Mouse (Mus musculus) megakaryocyte, adult 5-6 weeks (primary cell): ENCODE results near the gene Ccdc69. TPM values are rescaled to one million over a fixed set of nuclear protein-coding genes. Genes with fewer than 3 reads are reported as not detected.
A peak's percentile ranks its signal among the peaks of the same experiment; 100 is the strongest.
"Not testable (repeated sequence)": the region's sequence is repeated elsewhere in the genome, so short reads cannot be mapped to it uniquely, and the experiment has no call there.

Experiments
- ATAC-seq: 2 replicates; pipeline ENCODE4 v1.8.0; 2016; ENCODE audit warnings: mild to moderate bottlenecking, inconsistent platforms; ENCODE audit not compliant: poor library complexity, severe bottlenecking
- total RNA-seq, 2 experiments: library from RNA; stranded (forward) in 1 of 2; stranded (reverse) in 1 of 2; fragments of 153-499, 151-499 nt in 1 of 2; fragments of 221-1000, 200-1000 nt in 1 of 2; gene quantifications; 2 replicates each; pipeline versions ENCODE4 v1.2.3 to v1.2.4; 2015 to 2017

The Ccdc69 gene
- total RNA-seq, 2 experiments from 2014 or later = 35.6 to 36.2 TPM

GRCm38 (mm10) chr11:55097463-55098188 lies 19.7 kb upstream of the Ccdc69 start, which contains the start of gene Gm2a:
TSS of gene Gm2a (plus strand) at chr11:55098115.
- ATAC-seq = peak; percentile 95

GRCm38 (mm10) chr11:55096731-55097462 lies 19.0 kb upstream of the Ccdc69 start:
- ATAC-seq = no peak

- not testable (repeated sequence) for ATAC-seq
Measured at GRCm38 (mm10) chr11:55096296-55096695, 18.4 kb upstream of the Ccdc69 start.

GRCm38 (mm10) chr11:55093096-55093495 lies 15.2 kb upstream of the Ccdc69 start:
- no peak for ATAC-seq

GRCm38 (mm10) chr11:55089892-55090291 lies 12.0 kb upstream of the Ccdc69 start:
- no peak for ATAC-seq

DNA sequence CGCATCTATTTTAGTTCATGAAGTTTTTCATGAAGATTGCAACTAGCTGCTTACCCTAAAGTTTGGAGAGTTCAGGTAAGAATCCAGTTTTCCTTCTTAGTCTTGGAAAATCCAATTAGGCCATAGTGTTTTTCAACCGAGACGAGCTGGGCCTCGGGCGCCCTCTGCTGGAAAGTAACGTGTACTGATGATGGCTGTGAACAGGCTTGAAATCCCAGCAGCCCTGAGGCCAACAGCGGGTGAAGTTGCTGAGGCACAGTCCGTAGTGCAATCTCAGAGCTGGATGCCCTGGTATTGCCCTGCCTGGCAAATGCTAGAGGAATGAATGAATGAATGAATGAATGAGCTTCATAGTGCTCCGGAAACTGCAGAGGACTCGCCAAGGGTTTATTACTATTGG lies 9.1 kb upstream of the Ccdc69 start:
- ATAC-seq = peak; percentile 96

DNA sequence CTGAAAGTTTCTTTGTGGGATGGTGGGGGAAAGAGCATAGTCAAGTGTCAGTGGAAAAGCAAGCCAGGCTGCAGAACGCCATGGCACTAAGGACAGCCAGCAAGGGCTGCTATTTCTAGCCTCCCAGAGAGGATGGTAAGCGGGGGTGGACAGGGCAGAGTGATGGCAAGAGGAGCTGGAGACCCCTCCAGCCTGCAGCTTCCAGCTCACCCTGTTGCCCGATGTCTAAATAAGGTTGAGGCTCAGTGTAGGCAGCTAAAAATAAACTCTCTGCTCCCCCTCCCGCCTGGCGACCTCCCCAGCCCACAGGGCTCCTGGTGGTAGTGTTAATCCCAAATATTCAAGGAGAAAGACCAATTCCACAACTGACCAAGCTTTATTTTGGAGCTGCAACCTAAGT lies 7.5 kb upstream of the Ccdc69 start:
- no peak for ATAC-seq

- no peak for ATAC-seq
Measured at GRCm38 (mm10) chr11:55084629-55085028, 6.7 kb upstream of the Ccdc69 start.

GRCm38 (mm10) chr11:55081206-55081605 lies 3.3 kb upstream of the Ccdc69 start:
- ATAC-seq = no peak

- ATAC-seq = no peak
Measured at GRCm38 (mm10) chr11:55079180-55079579, 1.2 kb upstream of the Ccdc69 start.

- no peak for ATAC-seq
Measured at GRCm38 (mm10) chr11:55078502-55078901, 571 bp upstream of the Ccdc69 start.

GRCm38 (mm10) chr11:55076234-55076633 lies 1.7 kb downstream of the Ccdc69 start:
- 0 out of 2 replicates have a peak, but pooled peaks have one; percentile 37 for ATAC-seq

GRCm38 (mm10) chr11:55075602-55076001 lies 2.3 kb downstream of the Ccdc69 start:
- ATAC-seq = no peak

DNA sequence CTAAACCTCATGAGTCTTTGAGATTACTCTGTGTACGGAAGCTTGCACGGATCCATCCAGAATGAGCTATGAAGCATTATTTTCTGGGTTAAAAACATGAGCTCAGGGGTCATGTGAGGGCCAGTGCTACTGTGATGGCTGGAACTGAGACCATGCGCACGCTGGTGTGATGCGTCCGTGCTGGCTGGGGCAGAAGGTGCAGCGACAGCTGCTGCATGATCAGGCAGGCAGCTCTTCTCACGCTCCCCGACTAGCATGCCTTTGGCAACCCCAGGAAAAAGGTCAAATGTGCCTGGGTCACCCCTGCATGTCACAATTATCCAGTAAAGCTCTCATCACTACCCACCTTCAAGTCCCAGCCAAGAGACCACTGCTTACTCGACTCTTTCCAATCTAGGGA lies 4.7 kb downstream of the Ccdc69 start:
- no peak for ATAC-seq

GRCm38 (mm10) chr11:55072467-55072866 lies 5.5 kb downstream of the Ccdc69 start:
- ATAC-seq = no peak

DNA sequence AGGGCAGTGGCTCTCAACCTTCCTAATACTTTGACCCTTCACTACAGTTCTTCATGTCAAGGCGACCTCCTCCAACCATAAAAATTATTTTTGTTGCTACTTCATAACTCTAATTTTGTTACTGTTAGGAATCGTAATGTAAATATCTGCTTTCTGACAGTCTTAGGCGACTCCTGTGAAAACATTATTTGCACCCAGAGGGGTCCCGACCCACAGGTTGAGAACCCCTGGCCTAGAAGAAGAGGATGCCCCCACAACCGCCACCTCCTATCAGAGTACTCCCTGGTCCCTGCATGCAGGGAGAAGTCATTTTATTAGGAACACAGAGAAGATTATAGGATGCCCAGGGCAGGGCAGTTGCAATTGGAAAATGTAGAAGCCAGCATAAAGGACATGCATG lies 6.6 kb downstream of the Ccdc69 start:
- ATAC-seq = no peak

- ATAC-seq = no peak
Measured at GRCm38 (mm10) chr11:55069023-55069422, 8.9 kb downstream of the Ccdc69 start.

- ATAC-seq = no peak
Measured at GRCm38 (mm10) chr11:55066921-55067320, 11.0 kb downstream of the Ccdc69 start.

- ATAC-seq = no peak
Measured at GRCm38 (mm10) chr11:55062856-55063255, 15.1 kb downstream of the Ccdc69 start.

DNA sequence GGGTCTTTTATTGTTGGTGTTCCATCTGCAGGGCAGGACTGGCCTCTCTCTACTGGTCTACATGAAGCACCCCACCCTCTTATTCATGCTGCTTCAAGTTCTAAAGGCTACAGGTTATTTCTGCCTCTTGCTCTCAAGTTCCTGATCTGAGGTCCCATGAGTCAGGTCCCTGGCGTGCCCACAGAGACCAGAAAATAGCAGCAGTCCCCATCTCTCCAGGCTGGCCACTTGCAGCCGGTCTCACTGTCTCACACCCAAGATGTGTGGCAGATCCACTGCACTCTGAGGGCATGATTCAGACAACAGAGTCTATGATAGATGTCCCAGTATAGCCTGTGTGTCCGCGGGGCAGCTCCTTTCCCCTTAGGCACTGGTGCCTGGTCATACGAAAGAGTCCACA lies 17.1 kb downstream of the Ccdc69 start:
- no peak for ATAC-seq

GRCm38 (mm10) chr11:55057511-55057910 lies 20.4 kb downstream of the Ccdc69 start:
- no peak for ATAC-seq

- no peak for ATAC-seq
Measured at GRCm38 (mm10) chr11:55050837-55051510, 27.0 kb downstream of the Ccdc69 start.
